Mouse (Mus musculus): ENCODE measurements around the gene Ankrd12. TPM values are rescaled to one million over a fixed set of nuclear protein-coding genes. Genes with fewer than 3 reads are reported as not detected.
"Not testable (repeated sequence)": the region's sequence is repeated elsewhere in the genome, so short reads cannot be mapped to it uniquely, and the experiment has no call there.

Ankrd12 gene
- total RNA-seq, 2 experiments from 2014 or later, result 16.6 to 18.6 TPM

- no peak for DNase-seq
- intact Hi-C loops (cut with DNase I), result no loop called here
Observed at GRCm38 (mm10) chr17:66090251-66090650, 13.4 kb upstream of the Ankrd12 start.

DNA sequence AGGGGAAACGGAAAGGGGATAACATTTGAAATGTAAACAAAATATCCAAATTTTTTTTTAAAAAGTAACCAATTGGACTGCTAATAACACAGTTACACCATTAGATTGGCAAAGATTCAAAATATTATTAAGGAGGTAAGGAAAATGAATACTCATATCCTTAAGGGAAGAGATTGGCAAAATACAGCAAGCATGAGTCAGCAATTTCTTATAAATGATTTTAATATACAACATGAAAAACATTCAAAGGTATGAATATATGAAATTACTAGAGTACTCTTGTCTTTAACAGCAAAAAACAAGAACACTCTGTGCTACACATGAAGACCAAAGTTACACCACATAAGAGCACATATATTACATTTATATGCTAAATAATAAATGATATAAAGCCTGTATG lies 8.1 kb upstream of the Ankrd12 start:
- intact Hi-C loops (cut with DNase I), result no loop called here
- DNase-seq, result no peak

GRCm38 (mm10) chr17:66084486-66084885 lies 7.6 kb upstream of the Ankrd12 start:
- intact Hi-C loops (cut with DNase I), result no loop called here

GRCm38 (mm10) chr17:66077437-66077850 lies 555 bp upstream of the Ankrd12 start:
- intact Hi-C loops (cut with DNase I), result loop anchor here (1.0 kb wide), 1 partner anchor 24 kb away; the partner anchor contains the start of gene Ndufv2

More at GRCm38 (mm10) chr17:66084486-66084885, 7.6 kb upstream of the Ankrd12 start:
- no peak for DNase-seq

DNA sequence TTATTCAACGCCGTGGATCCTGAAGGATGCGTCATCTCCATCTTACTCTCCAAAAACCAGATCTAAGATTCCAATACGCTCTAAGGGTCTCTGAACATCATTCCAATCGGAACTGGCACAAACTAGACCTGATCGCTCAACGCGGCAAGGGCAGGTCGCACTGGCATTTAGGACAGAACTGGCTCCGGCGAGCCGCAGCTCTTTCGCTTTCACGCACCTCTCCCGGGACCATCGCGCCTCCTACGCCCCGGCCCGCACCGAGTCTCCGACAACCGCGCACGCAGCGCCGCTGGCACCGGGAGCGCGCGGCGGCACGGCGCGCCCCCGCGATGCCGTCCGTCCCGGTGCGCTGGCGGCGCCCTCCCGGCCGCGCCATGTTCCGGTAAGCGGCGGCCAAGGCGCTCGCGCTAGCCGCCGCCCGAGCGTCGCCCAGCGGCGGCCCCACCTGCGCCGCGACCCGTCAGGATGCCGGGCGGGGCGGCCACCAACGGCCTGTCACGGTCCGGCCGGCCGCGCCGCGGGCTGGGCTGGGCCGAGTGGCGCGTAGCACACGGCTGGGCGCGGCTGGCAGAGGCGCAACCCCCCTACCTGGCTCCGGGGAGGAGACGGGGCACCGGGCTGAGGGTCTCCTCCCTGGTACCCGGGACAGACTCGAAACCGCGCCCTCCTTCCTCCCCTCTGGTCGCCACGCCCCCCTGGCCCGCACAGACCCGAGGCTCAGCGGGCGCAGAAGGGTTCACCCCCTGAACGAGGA lies 538 bp downstream of the Ankrd12 start:
- intact Hi-C loops (cut with DNase I), result no loop called here

More at GRCm38 (mm10) chr17:66077437-66077850, 555 bp upstream of the Ankrd12 start:
- no peak for DNase-seq

DNA sequence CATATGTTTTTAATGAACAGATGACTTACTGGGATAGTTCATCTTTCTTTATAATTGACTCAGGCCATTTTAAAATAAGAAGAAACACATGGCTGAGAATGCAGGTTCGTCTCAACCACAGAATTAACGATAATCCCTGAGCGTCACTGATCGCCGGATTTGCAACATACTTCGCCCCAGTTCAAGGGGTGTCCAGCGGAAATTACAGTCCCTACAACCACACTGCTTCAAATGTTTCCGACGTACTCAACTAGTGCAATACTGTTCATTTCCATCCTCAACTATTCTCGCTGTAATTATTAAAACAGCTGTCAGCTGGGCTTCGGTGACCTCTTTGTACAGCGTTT lies 1.1 kb downstream of the Ankrd12 start:
- DNase-seq, result no peak
- intact Hi-C loops (cut with DNase I), result no loop called here

More for the DNA sequence above, 538 bp downstream of the Ankrd12 start:
- peak; percentile 42 to 53 for DNase-seq

DNA sequence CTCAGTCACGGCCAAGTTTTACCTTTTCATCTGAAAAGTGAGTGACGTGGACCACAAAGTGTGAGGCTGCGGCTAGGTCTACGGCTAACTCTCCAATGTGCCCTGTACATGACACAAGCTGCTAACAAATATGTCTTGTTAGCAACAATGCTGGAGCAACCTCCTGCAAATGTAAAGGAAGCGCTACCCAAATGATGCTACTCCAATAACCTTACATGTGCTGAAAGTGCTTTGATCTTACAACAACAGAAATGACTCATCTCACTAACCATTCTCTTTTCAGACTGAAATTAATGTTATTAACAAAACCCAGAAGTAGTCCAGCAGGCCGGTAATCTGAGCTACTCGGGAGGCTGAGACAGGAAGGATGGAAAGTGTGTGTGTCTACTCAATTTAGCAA lies 2.9 kb downstream of the Ankrd12 start:
- intact Hi-C loops (cut with DNase I), result no loop called here
- DNase-seq, result no peak

DNA sequence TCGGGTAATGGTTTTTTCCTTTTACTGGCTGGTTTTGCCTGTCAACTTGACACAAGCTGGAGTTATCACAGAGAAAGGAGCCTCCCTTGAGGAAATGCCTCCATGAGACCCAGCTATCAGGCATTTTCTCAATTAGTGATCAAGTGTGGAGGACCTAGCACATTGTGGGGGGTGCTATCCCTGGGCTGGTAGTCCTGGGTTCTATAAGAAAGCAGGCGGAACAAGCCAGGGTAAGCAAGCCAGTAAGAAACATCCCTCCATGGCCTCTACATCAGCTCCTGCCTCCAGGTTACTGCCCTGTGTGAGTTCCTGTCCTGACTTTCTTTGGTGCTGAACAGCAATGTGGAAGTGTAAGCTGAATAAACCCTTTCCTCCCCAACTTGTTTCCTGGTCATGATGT lies 7.9 kb downstream of the Ankrd12 start:
- DNase-seq; intact Hi-C loops (cut with DNase I): not testable (repeated sequence)

DNA sequence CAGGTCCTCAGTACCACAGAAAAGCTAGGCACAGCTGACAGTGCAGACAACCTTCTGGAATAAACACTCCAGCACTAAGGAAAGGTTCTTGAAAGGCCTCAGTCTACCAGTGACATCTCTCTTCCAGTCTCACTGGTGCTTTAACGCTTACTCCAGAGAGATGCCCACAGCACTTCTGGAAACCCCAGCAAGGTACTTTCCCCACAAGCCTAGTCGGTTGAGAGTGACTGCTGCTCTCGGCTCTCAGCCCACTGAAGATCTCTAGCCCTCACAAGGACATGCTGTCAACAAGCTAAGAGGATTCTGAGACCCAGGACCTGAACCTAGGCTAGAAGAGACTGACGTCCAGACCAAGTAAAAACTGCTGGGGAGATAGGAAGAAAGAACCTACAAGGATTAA lies 11.8 kb downstream of the Ankrd12 start:
- DNase-seq, result no peak
- intact Hi-C loops (cut with DNase I), result no loop called here

GRCm38 (mm10) chr17:66061241-66061938 lies 15.5 kb downstream of the Ankrd12 start:
- no peak for DNase-seq
- intact Hi-C loops (cut with DNase I), result loop anchor here (5.0 kb wide), 1 partner anchor 46 kb away; no protein-coding TSS in a partner anchor

DNA sequence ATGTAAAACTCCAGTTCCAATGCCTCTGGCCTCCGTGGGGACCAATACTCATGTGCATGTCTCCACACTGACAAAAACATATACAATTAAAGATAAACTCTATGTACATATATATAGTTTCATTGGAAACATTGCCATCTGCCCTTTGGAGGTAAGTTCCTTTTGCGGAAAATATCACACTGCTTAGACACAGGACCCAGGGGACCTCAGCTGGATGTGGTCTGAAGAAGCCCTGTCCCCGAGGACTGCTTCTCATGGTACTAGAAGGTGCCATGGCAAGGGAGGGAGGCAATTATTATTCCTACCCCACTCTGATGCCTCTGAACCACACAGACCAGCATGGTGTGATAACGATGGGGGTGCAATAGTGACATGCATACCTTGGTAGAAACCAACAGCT lies 18.7 kb downstream of the Ankrd12 start:
- intact Hi-C loops (cut with DNase I), result no loop called here
- no peak for DNase-seq

GRCm38 (mm10) chr17:66057145-66057544 lies 19.7 kb downstream of the Ankrd12 start:
- DNase-seq, result no peak
- intact Hi-C loops (cut with DNase I), result no loop called here

GRCm38 (mm10) chr17:66053349-66053748 lies 23.5 kb downstream of the Ankrd12 start:
- intact Hi-C loops (cut with DNase I), result no loop called here
- no peak for DNase-seq

- intact Hi-C loops (cut with DNase I), result no loop called here
Observed at GRCm38 (mm10) chr17:66048795-66049194, 28.1 kb downstream of the Ankrd12 start.

GRCm38 (mm10) chr17:66048199-66048598 lies 28.7 kb downstream of the Ankrd12 start:
- DNase-seq, result no peak
- intact Hi-C loops (cut with DNase I), result no loop called here

More at GRCm38 (mm10) chr17:66048795-66049194, 28.1 kb downstream of the Ankrd12 start:
- DNase-seq, result no peak

- DNase-seq; intact Hi-C loops (cut with DNase I): not testable (repeated sequence)
Observed at GRCm38 (mm10) chr17:66043679-66044078, 33.2 kb downstream of the Ankrd12 start.

GRCm38 (mm10) chr17:66041020-66041419 lies 35.9 kb downstream of the Ankrd12 start:
- intact Hi-C loops (cut with DNase I), result no loop called here
- DNase-seq, result no peak

DNA sequence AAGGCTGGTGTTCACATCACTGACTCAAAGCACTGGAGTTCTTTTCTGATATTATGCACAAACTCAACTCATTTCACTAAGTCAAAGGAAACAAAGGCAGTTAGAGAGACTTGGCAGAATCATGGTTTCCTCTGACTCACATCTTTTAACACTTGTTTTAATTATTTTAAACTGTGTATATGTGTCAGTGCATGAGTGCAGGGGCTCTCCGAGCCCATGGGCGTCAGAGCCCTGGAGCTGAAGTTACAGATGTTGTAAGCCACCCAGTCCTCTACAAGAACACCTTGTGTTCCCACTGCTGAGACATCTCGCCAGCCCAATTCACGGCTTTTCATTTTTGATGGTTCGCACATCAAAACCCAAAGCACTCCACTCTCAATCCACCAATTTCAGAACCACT lies 43.6 kb downstream of the Ankrd12 start:
- no peak for DNase-seq
- intact Hi-C loops (cut with DNase I), result no loop called here

DNA sequence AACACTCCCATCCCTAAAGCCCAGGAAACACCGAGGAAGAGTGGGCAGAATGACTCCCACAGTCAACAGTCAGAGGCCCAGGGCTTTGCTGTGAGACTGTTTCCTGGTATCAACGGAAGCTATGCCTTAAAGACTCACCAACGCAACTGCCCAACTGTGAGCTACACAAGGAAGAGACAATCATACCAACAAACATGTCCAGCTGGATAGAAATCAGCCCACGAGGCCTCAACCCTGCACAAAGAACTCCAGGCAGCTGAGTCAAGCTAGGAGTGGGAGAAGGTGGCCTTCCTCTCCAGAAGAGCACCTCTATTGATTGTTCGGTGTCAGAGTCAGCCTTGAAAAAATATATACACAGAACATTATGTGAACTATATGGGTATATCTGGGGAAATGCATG lies 44.9 kb downstream of the Ankrd12 start:
- intact Hi-C loops (cut with DNase I), result no loop called here
- DNase-seq, result no peak

DNA sequence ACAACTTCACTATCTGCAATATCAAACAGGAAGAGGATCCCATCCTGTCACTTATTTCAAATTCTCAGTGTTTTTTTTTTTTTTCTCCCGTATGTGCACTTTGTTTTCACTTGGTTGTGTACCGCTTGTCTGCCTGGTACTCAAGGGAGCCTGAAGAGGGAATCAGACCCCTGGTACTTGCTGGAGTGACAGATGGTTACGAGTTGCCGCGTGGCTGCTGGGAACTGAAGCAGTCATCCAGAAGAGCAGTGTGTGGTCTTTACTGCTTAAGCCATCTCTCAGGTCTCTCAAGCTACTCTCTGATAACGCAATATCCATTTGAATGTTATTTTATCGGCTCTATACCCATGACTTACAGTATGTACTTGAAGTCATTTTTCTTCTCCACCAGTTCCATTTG lies 52.7 kb downstream of the Ankrd12 start:
- intact Hi-C loops (cut with DNase I), result no loop called here

DNA sequence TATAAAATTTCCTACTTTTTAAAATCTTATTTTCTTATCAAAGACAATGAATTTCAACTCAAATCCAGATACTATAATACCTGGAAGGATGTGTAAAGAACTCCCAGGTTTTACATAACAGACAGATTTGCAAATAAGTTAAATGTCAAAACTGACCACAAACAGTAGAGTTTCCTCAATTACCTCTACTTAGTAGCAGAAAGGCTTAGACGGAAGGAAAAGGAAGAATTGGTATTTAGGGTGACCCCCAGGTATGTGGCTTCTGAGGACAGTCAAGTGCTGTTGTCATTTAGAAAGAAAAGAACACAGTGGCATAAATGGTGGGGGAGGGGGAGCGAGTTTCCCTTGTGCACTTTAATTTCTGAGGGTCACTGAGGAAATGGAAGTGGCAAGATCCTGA lies 65.1 kb downstream of the Ankrd12 start:
- no peak for DNase-seq
- intact Hi-C loops (cut with DNase I), result loop anchor here (1.0 kb wide), 1 partner anchor 14 kb away; no protein-coding TSS in a partner anchor

More for the DNA sequence above, 52.7 kb downstream of the Ankrd12 start:
- DNase-seq, result no peak

DNA sequence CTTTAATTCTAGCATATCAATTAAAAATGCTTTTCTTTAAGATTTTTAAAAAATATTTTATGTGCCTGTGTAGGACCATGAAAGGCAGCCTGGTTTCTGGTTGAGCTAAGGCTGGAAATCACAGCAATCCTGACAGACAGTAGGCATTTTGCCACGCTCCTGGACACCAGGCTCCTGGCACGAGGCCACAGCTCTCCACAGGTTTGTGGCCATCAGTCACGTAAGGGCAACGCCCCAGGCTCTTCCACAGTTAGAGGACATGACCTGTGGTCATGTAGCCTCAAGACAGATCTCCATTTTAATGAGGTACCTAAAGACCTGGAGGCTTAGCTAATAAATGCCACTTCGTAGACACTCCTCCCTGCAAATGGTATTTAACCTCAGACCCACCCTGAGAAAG lies 69.0 kb downstream of the Ankrd12 start:
- DNase-seq, result peak; percentile 12 to 33
- intact Hi-C loops (cut with DNase I), result no loop called here

All from heart, postnatal 10 days (tissue).